Mouse (Mus musculus): ENCODE results near the gene Tmem30b.

The Tmem30b gene

GRCm38 (mm10) chr12:73517022-73517709 is 29.0 kb downstream of the Tmem30b start:
- DNase-seq (ENCODE audit: low read depth, low spot score), result peak; percentile 34

DNA sequence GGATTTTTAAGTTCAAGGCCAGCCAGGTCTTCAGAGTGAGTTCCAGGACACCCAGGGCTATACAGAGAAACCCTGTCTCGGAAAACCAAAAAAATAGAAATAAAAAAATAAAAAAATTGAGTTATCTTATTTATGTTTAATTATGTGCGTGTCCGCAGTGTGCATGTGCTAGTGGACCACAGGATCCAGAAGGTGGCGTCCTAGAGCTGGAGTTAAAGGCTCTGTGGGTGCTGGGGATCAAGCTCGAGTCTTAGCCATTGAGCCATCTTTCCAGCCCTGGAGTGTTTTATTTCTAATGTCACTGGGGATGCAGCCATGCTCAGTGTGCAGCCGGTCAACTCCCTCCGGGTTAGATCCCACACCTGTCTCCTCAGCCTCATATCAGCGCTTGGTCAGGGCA is 29.7 kb downstream of the Tmem30b start:
- DNase-seq (ENCODE audit: low read depth, low spot score), result no peak

DNA sequence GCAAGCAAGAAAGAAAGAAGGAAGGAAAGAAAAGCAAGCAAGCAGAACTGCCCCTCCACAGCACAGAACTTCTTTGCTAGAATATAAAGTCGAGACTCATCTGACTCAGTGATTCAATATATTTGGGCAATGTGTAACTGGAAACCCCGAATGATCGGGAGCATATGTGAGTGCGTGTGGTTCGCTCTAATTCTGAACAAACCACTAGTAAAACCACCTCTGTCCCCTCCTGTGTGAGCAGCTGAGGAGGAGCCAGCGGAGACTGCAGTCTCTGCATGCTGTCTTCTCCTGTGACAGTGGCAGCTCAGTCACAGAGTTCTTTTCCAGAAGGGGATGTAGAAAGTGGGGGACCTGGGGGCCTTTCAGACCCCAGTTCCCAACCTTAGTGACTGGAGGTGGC is 31.5 kb downstream of the Tmem30b start:
- DNase-seq (ENCODE audit: low read depth, low spot score), result no peak

DNA sequence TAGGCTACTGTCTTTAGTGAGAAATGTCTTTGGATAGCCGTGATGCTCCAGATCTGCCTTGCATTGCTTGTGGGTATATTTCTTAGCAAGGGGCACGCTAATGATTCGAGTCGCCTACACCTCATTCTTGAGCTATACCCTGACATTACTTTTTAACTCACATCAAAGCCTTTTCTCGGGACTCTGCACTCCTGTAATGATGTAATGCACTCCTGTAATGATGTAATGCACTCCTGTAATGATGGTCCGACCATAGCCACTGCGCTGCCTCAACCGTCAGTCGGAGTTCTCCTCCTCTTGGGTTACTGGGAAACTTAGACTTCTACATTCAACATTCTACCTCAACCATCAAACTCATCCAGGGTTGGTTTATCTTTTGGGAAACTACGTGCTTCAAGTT is 32.2 kb downstream of the Tmem30b start:
- DNase-seq (ENCODE audit: low read depth, low spot score), result no peak

GRCm38 (mm10) chr12:73511467-73512047 is 34.6 kb downstream of the Tmem30b start:
- no peak for DNase-seq (ENCODE audit: low read depth, low spot score)

DNA sequence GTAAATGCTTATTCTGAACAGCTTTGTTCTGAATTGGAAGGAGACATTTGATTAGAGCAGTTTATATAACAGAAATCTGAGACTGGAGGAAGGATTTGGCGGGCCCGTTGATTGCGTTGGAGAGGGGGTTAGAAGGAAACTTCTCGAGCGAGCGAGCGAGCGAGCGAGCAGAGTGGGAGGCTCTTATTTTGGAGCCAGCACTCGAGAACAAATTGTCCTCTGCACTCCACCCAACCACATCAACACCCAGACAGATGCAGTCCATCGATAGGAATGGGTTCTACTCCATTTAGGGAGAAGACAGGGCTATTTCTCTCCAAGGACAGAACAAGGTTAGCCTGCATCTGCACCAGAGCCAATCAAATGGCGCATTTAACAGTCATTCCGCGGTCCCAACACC is 39.1 kb downstream of the Tmem30b start:
- no peak for DNase-seq (ENCODE audit: low read depth, low spot score)

- DNase-seq (ENCODE audit: low read depth, low spot score), result no peak
Measured at GRCm38 (mm10) chr12:73506648-73507047, 39.5 kb downstream of the Tmem30b start.

GRCm38 (mm10) chr12:73500689-73501326 is 45.4 kb downstream of the Tmem30b start:
- no peak for DNase-seq (ENCODE audit: low read depth, low spot score)

- DNase-seq (ENCODE audit: low read depth, low spot score), result no peak
Measured at GRCm38 (mm10) chr12:73495172-73495571, 51.0 kb downstream of the Tmem30b start.

DNA sequence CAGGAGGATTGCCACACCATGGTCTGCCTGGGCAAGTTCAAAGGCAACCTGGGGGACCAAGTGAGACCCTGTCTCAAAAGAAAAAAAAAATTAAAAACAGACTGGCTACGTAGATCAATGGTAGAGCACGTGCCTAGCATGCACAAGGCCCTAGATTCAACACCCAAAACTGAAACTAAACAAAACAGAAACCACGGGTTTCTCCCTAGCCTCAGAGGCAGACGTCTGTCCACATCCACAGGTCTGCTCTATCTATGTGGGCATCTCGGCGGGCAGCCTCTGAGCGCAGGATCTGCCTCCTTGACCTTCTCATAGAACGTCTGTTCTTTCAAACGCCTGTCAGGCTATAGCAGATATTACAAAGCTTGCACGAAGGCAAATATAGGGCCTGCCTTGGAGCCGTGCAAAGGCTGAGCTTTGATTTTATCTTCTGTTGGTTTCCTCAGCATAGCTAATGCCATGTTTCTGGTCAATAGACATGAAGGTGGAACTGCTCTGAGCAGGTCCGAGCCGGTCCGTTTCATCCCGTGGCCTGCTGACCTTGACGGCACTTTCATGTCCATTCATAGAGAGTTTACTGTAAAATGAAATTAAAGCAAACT is 52.2 kb downstream of the Tmem30b start:
- DNase-seq (ENCODE audit: low read depth, low spot score), result no peak

Measured in brain, embryonic 18.5 days (tissue).